Mouse (Mus musculus) spleen, postnatal 10 days (tissue): ENCODE results near the gene Il27ra.

ENCODE experiments used
- DNase-seq, 2 experiments: peaks; one replicate each; pipeline ENCODE4 v3.0.0; 2021 to 2022; ENCODE audit warnings: low spot score in 2 of 2

The Il27ra gene

GRCm38 (mm10) chr8:84042066-84042947 lies at the start of gene Il27ra:
Gene Il27ra, minus strand, starts transcription at chr8:84042589.
- DNase-seq = peak; percentile 44 to 68

- no peak for DNase-seq
Observed at GRCm38 (mm10) chr8:84090585-84090984, 48.2 kb upstream of the Il27ra start.

- DNase-seq = no peak
Observed at GRCm38 (mm10) chr8:84089277-84089676, 46.9 kb upstream of the Il27ra start.

- DNase-seq = no peak
Observed at GRCm38 (mm10) chr8:84087821-84088220, 45.4 kb upstream of the Il27ra start.

DNA sequence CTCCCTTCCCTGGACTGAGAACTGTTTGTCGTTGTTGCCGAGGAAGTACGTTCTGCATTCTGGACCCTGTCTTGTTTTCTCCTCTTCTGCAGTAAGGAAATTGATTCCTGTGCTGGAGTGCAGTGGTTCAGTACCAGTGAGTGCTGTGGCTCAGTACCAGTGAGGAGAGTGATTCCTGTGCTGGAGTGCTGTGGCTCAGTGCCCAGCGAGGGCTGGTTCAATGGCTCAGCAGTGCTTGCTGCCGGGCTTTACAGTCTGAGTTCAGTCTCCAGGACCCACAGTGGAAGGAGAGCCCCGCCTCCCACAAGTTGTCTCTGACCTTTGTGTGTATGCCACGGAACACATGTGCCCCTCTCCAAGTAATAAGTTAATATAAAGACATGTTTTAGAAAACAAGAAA lies 44.8 kb upstream of the Il27ra start:
- no peak for DNase-seq

DNA sequence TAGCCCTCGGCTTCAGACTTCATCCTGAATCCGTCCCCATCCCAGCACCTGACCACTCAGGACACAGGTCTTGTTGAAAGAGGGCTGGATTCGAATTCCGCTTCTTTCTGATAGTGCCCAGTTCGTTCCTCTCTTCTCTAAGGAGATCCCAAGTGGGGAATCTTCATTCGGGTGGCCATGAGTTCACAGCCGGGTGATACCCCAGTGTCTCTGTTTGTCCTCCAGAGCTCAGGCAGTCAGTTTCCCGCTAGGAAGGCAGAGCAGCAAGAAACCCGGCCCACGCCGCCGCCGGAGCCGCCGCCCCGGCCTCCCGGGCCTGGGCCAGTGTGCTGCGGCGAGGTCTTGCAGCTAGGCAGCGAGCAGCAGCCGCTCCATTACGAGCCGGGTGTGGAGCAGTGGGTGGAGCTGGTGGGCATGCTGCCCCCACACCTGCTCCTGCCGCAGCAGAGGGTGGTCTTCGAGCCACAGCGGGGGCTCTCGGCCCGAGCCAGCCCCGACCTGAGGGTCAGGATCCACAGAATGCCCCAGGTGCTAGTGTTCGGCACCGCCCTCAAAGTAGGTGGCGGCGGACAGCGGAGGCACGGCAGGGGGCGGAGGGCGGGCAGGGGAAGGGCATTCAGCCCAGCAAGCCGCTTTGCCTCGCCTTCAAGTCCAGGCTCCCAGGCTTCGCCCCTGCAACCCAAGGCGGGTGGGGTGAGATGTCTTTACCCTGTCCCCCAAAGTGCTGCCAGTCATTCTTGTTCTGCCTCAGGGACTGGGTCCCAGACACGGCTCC lies 42.1 kb upstream of the Il27ra start:
- DNase-seq = no peak

GRCm38 (mm10) chr8:84083829-84084241 lies 41.4 kb upstream of the Il27ra start:
- DNase-seq = no peak

DNA sequence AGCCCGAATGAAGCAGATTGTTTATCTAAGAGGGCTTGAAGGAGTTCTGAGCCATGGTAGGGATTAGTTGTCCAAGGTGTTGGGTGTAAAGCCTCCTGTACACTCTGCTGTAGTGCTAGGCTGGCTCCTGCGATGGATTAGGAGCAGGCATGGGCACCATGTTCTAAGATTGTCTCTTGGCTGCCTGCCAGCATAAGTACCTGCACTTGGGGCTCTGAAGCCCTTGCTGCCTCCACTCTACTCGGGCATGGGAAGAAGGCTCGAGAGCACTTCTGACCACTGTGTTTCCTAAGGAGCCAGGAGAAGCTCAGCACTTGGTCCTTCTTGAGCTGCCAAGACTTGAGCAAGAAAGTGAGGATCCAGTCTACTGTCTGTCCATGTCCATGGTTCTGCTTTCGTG lies 36.8 kb upstream of the Il27ra start:
- no peak for DNase-seq

- DNase-seq = no peak
Observed at GRCm38 (mm10) chr8:84076849-84077248, 34.5 kb upstream of the Il27ra start.

- no peak for DNase-seq
Observed at GRCm38 (mm10) chr8:84076412-84076811, 34.0 kb upstream of the Il27ra start.

DNA sequence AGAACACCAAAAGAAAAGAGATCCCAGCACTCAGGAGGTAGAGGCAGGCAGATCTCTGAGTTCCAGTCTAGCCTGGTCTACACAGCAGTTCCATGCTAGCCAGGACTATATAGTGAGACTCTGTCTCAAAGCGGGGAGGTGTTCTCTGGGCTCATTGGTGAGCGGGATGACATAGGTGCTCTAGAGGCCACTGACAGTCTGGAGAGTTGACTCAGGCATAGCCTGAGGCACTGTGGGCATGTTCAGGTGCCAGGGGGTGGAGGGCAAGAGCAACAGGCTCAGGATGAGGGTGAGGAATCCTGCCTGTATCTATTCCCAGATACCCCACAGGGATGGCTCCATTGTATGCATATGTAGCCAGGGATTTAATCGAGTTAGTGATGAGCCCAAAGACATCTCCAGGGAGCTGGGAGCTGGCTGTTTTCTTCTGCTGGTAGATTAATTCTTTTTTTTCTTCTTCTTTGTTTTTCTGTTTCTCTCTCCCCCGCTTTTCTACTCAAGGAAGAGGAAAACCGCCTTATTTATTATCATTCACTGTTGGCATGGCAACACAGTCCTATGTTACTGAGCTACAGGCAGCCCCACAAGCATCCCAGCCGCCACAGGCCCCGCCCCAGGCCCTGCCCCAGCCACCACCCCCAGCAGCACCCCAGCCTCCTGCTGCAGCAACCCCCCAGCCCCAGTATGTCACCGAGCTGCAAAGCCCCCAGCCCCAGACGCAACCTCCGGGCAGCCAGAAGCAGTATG lies 31.0 kb upstream of the Il27ra start:
- no peak for DNase-seq

DNA sequence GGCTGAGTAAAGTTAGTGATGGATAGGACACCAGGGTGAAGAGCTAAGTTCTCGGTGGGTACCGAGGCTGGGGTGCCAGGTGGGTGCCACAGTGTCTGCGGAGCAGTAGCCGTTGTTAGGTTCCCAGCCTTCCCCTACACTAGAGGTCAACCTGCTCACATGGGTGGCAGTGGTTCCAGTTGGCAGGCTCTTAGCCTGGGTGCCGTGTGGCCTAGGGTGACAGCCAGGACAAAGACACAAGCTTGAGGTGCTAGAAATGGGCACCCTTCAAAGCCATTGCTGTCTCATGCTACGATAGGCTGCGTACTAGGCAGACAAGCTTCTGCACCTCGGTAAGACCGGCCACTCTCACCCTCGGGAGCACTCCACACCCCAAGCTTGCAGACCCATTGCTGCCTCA lies 29.9 kb upstream of the Il27ra start:
- DNase-seq = no peak

GRCm38 (mm10) chr8:84071921-84072320 lies 29.5 kb upstream of the Il27ra start:
- no peak for DNase-seq

- no peak for DNase-seq
Observed at GRCm38 (mm10) chr8:84070667-84071066, 28.3 kb upstream of the Il27ra start.

DNA sequence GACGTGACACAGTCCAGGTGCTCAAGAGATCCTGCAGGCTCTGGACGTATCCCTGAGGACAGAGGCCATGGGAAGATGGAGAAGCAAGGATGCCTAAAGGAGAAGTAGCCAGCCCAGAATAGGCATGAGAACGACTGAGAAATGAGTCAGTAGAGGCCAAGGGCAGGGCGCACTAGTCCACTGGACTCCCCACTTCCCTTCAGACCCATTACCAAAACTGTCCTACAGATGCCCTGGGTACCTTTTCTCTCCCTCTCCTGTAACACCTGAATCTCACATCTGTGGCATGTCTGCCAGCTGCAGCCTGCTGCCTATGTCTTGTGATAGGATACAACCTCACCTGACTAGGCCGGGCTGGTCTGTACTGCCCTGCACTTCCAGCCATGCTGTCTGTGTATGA lies 27.9 kb upstream of the Il27ra start:
- no peak for DNase-seq

DNA sequence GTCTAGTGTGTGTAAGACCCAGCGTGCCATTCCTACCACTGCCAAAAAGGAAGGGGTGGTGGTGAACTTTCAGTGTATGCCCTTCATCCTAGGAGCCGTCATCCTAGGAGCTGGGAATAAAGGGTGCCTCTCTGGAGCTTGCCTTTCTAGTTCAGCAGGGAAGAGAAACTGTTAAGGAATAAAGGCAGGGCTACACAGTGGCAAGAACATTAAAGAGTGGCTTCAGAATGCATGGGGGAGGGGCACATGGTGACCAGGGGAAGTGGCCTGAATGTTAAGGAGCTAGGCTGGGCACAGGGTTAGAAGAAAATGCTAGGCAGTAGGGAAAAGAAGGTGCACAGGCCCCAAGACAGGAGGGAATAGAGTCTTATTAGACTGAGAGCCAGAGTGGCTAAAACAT lies 27.4 kb upstream of the Il27ra start:
- DNase-seq = no peak

DNA sequence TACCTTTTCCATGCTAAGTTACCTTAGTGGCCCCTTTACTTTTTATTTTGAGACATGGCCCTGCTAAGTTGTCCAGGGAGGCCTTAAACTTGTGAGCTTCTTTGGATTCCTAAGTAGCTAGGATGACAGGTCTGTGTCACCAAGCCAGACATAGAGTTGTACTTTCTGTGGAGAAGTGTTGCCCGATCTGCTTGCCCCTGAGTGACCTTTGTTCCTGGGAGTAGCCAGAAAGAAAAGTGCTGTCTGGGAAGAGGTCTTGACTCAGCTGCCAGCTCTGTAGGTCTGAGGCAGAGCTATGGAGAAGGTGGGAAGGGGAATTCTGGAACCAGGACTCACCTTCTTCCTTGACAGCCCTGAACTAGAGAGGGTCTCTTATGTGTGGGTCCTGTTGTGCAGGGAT lies 26.8 kb upstream of the Il27ra start:
- no peak for DNase-seq

- no peak for DNase-seq
Observed at GRCm38 (mm10) chr8:84068316-84069035, 26.1 kb upstream of the Il27ra start.

GRCm38 (mm10) chr8:84067911-84068310 lies 25.5 kb upstream of the Il27ra start:
- DNase-seq = no peak

DNA sequence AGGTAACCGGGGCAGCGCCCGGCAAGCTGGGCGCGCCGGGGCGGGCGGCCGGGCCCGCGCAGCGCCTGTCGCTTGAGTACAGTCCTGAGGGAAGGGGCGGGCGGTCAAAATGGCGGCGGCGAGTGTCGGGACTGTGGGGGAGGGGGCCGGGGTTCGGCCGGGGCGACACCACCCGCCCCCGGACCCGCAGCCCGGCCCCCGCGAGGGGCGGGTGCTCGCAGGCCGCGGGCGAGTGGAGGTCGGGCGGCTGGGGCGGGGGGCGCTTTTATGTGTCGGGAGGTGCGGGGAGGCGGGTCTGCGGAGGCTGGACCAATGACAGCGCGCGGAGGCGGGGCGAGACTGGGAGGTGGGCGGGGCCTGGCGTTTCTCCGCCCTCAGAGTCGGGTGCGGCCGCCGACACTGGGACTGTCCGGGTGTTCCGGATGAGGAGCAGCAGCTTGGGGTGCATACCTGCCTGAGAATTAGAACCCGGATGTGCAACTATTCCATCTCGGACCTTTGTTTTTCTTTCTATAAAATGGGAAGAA lies 24.7 kb upstream of the Il27ra start:
- peak; percentile 98 to 99 for DNase-seq

- peak; percentile 95 to 98 for DNase-seq
Observed at GRCm38 (mm10) chr8:84066291-84066930, 24.0 kb upstream of the Il27ra start, which contains the start of gene Rfx1. Gene Rfx1, plus strand, starts transcription at chr8:84066834.
